Mouse (Mus musculus) left cerebral cortex, adult 8-10 months (tissue): ENCODE data around the gene Skap2. TPM values are rescaled to one million over a fixed set of nuclear protein-coding genes. Genes with fewer than 3 reads are reported as not detected.

ENCODE experiments used
- DNase-seq, 2 experiments: peaks; one replicate each; pipeline ENCODE4 v3.0.0; 2022; ENCODE audit warnings: low spot score in 2 of 2
- total RNA-seq, 4 experiments: library from RNA; stranded (reverse); gene quantifications; 2 replicates each; pipeline ENCODE4 v1.2.4; 2022

Skap2 gene
- total RNA-seq, 4 experiments from 2014 or later, result 14.0 to 20.9 (median 18.5) TPM

DNA sequence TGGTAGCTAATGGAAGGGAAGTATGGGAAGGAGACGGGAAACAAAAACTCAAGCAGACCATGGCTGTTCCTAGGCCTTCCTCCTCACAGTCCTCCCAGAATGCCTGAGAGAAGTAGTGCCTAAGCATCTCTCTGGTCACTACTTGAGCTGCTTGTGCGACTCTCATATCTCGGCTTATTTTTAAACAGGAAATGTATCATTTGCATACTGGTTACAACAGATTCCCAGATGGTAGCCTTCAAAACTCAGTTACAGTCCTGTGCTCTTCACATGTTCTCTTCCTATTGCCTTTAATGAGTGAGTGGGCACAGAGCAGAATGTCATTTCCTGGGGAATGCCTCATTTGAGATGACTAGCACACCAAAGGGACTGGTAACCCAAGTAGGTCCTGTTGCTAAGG, 117.6 kb downstream of the Skap2 start:
- DNase-seq, result no peak

GRCm38 (mm10) chr6:51890356-51890755, 122.0 kb downstream of the Skap2 start:
- no peak for DNase-seq

DNA sequence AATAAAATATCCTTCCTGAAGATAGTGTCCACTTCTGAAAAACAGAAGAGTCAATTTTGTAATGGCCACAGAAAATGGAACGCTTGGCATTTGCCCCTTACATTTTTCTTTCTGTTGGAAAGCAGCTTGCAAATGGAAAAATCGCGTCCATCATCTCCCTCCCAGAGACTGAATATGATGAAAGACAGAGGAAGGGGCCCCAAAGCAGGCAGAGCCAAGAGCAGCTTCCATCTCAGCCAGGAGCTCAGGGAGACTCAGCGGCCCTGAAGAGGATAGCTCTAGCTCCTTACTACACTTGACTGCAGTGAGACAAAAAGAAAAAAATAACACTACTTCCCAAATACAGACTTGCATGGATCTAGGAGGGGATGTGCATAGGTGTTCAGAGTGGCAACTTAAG, 122.5 kb downstream of the Skap2 start:
- no peak for DNase-seq

GRCm38 (mm10) chr6:51886902-51887431, 125.4 kb downstream of the Skap2 start:
- DNase-seq, result no peak

DNA sequence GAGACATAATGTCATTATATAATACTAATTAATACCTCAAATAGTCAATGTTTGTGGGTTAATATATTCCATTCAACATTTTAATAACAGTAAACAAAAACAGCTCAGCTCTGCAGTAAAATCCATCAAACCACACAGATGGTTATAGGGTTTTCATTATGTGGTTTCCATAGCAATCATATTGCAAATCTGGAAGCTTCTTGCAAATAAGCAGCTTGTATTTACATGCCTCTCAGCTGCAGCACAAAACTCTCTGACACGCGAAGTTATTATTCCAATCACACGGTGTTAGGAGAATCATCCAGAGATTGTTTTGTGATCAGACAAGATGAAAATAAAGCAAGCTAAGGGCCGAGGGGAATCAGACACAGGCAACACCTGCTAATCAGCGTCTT, 129.5 kb downstream of the Skap2 start:
- no peak for DNase-seq

DNA sequence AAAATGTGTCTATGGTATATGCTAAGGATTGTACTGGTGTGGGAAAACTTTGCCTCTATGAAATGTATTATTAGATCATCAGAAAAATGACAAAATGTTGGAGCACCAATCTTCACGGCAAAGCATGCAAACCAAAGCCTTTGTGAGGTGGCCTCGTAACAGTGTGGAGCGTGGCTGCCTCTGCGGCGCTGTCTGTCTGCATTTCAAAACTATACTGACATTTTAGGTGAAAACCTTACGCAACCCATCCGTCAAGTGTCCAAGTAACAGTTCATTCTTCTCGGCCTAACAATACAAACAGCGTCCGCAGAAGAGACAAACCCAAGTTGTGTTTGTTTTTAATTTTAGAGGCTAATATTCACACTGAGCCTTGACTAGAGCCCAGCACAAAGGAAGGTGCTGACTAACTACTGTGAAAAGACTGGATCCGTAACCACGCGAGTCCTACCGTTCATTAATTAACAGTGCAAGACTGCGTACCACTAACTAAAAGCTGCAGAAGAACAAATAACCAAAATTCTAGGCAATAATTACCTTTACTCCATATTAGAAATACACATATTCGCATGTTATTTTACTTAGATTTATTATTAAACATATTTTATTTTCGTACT, 130.0 kb downstream of the Skap2 start:
- DNase-seq, result no peak

GRCm38 (mm10) chr6:51881181-51881968, 131.0 kb downstream of the Skap2 start:
- no peak for DNase-seq

DNA sequence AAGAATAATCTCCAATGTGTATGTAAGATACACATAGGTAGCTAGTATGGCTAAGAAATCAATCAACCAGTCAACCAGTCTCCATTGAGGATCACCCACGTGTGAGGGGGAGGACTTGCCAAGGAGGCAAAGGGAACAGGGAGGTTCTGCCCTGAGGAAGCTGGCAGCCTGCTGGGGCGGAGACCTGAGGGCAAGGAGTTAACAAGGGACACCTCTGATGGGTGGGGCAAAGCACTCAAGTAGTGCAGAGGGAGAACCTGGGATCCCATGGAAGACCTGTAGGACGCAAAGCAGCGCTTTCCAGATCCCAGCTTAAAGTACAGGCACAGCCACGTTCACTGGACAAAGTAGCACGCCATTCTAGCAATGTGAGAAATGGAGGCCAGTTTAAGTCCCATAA, 131.6 kb downstream of the Skap2 start:
- no peak for DNase-seq

DNA sequence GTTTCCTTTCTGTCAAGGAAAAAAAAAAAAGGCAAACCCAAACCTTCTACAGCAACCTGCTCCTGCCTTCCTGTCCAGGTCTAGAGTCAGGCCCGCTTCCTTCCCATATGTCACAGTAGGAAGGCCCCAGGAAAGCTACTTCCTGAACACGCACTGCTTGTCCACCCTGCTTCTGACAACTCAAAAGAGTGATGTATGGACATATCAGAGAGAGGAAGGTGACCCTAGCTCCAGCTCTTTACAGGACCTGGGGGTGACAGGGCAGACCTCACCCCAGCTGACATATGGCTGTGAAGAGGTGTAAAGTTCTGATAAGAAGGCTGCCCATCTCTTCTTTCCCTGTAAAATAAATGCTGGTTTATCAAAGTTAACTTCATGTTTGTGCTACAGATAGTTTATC, 133.8 kb downstream of the Skap2 start:
- no peak for DNase-seq

- no peak for DNase-seq
These were observed 135.4 kb downstream of the Skap2 start for GRCm38 (mm10) chr6:51876841-51877553.

DNA sequence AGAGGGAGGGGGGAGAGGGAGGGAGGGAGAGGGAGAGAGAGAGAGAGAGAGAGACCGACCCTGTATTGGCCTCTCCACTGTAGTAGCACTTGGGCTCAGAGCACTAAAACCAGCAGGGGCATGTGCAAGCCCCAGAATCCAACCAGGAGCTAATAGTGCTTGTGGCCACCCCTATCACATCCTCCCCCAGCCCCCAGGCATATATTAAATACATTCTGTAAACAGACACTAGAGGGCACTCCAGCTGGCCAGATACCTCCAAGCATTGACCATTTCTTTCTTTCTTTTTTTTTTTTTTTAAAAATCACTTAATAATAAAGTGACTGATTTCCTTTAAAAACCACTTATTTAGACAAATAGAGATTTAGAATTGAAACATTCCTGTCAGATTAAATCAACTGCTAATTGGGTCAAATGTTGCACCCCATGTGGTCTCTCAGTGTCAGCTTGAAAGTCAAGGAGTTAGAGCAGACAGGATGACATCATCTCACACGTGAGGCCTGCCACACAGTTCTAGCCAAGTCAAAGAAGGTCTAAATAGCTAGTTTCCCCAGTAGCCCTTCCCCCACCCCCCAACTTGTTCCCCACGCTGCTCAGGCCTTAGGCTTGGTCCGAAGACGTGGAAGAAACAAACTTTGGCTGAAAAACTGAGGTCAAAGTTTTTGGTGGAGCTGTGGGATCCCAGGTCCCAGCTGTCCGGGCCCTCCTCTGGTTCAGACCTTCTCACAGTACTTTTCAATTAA, 136.3 kb downstream of the Skap2 start:
- no peak for DNase-seq

- DNase-seq, result no peak
These were observed 138.3 kb downstream of the Skap2 start for GRCm38 (mm10) chr6:51874035-51874434.

DNA sequence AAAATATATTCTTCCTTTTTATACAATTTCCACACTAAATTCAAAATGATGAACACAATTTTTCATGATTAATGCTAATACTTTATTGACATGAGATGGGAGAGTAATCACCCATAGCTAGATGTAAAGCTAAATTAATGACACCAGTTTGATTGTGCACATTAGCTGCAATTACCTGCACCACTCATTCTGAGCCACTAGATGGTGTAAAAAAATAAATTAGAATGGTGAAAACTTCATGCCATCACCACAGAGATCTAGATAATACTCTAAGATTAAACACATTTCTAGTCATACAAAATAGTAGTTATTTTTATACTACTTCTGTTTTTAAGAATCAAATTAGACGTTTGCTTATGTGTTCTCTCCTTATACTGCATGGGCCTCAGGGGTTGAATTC, 141.2 kb downstream of the Skap2 start:
- no peak for DNase-seq

- no peak for DNase-seq
These were observed 142.1 kb downstream of the Skap2 start for GRCm38 (mm10) chr6:51870294-51870693.

DNA sequence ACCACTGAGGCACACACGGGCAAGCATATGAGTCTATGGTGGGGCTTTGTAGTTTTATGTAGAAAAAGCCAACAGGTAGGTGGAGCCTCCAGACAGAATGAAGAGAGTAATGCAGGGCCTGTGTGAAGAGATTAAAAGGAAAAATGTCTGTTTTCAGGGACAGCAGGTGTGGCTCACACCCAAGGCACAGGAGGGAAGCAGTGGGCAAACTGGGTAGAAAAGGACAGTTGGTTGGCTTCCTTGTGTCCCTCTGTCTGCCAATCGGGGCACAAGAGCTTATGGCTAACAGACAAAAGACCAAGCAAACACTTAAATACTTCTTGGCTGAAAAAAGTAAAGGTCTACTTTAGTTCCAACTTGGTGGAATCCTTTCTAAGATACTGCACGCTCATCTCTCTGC, 145.8 kb downstream of the Skap2 start:
- DNase-seq, result no peak

DNA sequence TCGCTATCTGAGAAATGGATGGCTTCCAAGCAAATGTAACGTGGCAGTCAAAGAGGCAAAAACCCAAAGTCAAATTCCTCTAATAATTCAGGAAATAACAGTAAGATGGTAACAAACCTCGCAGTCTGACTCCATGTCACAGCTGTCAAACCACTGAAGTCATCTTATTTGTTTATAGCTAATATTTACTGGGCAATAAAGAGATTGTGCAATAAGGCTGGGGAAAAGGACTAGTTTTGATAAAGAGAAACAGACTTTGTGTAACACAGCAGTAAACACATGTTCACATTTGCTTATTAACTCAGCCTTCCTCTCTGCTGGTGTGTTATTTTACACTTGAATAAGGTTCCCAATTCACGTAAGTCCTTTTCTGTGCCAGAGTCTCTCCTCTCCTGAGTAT, 148.8 kb downstream of the Skap2 start:
- no peak for DNase-seq

DNA sequence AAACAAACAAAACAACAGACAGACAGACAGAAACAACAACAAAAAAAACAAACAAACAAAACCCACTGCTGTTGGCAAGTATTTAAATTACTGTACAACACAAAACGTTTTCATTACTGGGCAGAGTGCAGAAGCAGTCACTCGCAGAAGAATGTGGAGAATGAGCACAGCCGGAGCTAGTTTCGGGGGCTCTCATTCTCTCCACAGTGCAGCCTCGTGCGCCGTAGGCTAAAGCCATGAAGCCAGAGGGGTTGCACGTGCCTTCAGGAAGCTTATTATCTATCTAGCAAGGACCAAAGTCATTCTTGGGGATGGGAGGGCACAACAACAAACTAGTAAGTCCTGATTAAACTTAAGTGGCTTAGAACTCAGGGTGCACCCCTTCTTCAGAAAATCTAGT, 152.0 kb downstream of the Skap2 start:
- no peak for DNase-seq

DNA sequence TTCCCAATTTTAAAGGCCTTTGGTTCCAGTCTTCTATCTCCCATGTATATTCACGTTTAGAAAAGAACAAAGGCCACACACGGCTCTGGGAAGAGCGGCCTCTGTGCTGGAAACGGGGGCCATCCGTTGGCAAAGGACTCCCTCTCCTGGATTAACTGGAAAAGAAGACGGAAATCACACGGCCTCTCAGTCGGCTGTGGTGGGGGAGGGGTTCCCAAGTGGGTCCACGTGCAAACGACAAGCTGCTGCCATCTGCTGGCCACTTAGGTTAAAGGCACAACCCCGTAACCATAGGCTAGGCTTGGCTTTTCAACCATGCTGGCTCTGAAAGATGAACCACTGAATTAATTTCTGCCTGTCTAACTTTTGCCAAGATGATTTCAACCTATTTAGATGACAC, 154.5 kb downstream of the Skap2 start:
- peak; percentile 84 to 89 for DNase-seq

DNA sequence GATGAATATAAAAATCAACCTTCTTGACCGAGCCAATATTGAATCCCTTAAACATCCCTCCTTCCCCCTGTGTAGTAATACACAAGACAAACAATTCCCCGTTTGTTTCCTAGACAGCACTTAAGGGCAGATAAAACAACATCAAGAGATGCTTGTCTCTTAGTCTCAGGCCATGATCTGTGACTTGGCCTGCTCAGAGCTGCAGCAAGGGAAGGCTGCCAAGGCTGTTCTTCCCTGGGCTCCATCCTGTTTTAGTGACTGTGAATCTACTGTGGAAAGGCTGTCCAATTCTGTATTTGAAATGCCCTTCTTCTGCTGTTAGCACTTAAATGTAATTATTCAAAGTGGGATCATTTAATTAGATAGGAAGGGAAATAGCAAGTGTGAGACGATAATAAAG, 159.1 kb downstream of the Skap2 start:
- no peak for DNase-seq

DNA sequence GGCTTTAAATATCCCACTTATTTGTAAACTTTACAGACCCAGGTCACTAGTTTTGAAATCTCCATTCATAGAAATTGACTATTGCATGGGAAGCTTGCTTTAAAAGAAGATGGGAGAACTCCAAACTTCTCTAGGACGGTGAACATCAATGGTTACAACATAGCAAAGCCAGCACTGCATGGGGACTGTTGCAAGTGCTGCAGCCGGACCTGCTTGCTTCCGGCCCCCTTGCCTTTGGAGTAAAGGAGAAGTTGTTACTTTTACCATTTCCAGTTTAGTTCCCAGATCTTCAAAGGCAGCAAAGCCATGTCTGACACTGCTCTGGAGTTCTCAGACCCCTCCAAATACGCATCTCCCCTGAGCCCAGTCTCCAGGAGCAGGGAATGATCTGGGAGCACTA, 159.7 kb downstream of the Skap2 start:
- no peak for DNase-seq

GRCm38 (mm10) chr6:51851544-51851943, 160.8 kb downstream of the Skap2 start:
- no peak for DNase-seq
